Mouse (Mus musculus): ENCODE results near the gene Sgk1. TPM values are rescaled to one million over a fixed set of nuclear protein-coding genes. Genes with fewer than 3 reads are reported as not detected.
"Not testable (repeated sequence)": the region's sequence is repeated elsewhere in the genome, so short reads cannot be mapped to it uniquely, and the experiment has no call there.

Sgk1 gene
- polyA plus RNA-seq, 1 experiment: 1.6 TPM

DNA sequence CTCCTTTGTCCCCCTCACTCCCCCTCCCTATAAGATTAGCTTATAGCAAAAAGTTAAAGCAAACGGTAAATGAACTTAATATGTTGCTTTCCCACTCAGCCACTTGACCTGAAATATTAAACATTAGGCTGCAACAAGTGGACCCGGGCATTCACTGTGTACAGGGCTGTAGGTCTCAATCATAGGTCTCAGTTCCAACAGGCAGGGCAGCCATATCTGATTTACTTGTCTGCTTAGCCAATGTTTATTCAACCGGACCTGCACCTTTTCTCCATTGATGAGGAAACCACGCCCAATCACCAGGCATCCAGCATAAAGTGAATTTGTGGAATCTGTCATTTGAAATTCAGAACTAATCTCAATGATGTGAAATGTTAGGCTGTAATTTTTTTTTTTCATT is 10.1 kb downstream of the Sgk1 start:
- no peaks in the 10 kb centered on the region for H3K27me3 ChIP-seq (replicated peaks)
- no peak for TF ChIP-seq FLI1 (IDR thresholded peaks at IDR 0.05; ENCODE audit: low read length)
- no peak for TF ChIP-seq GATA1 (IDR thresholded peaks at IDR 0.05; ENCODE audit: borderline replicate concordance, low read length)

DNA sequence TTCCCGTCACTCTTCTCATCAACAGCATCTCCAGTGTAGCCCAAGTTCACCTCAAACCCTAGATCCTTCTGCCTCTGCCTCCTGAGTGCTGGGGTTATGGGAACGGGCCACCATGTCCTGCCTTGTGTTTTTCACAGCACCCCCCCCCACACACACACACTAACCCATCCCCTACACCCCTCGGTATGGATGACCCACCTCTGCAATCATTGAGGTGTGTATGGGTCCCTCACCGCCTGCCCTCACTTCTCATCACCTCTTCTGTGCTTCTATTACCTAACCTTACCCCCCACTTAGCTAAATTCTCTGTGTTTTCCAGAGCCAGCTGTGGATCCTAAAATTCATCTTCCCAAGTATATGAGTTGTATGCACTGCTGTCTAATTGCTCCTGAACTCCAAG is 16.4 kb downstream of the Sgk1 start:
- H3K36me3 ChIP-seq (replicated peaks; ENCODE audit: low read length): no peaks in the 10 kb centered on the region
- no peaks in the 10 kb centered on the region for H3K4me1 ChIP-seq
- no peak for TF ChIP-seq GATA1 (IDR thresholded peaks at IDR 0.05; ENCODE audit: borderline replicate concordance, low read length)
- no peak for TF ChIP-seq FLI1 (IDR thresholded peaks at IDR 0.05; ENCODE audit: low read length)
- peaks cover 24% of the 10 kb centered on the region for H3K9me3 ChIP-seq
- no peak overlapping the region for H3K4me3 ChIP-seq (replicated peaks)
- peaks cover 2% of the 10 kb centered on the region for H3K27me3 ChIP-seq (replicated peaks)

More for the DNA sequence above, 10.1 kb downstream of the Sgk1 start:
- peaks cover 16% of the 10 kb centered on the region for H3K9me3 ChIP-seq
- H3K4me1 ChIP-seq: no peaks in the 10 kb centered on the region
- no peak overlapping the region for H3K4me3 ChIP-seq (replicated peaks)
- H3K36me3 ChIP-seq (replicated peaks; ENCODE audit: low read length): no peaks in the 10 kb centered on the region

DNA sequence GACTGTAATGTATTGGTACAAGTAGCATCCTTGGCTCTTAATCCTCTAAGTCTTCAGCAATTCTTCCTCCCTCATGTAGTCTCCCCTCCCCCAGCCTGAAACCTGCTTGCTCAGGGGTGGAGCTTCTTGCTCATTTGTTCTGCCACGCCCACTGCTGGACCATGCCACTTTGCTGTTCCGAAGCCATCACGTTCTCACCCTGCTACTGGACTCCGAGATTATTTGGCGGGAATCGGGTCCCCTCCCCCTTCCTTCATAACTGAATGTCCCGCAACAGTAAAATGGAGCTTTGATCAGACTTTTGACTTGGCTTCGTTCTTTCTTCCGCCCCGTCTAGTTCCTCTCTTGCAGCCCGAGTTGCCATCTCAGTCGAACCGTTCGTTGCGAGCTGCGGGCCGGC is 16.9 kb downstream of the Sgk1 start:
- not testable (repeated sequence) for H3K4me1 ChIP-seq; H3K27me3 ChIP-seq (replicated peaks); H3K36me3 ChIP-seq (replicated peaks; ENCODE audit: low read length); H3K4me3 ChIP-seq (replicated peaks)
- H3K9me3 ChIP-seq: peaks cover 21% of the 10 kb centered on the region

DNA sequence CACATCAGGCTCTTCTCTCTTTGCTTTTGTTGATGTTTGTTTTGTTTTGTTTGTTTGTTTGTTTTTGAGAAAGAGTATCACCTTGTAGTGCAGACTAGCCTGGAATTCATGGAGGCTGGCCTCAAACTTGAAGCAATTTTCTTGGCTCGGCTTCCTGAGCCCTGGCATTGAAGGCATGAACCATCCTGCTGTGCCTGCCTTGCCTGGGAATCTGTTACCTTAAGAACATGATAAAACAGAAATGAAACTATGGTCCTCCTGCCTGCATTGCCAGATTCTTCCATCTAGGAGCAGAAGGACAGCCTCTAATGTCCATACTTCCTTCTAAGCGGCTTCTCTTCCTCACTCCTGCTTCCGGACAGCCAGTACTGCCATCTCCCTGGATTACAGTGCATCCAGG is 17.4 kb downstream of the Sgk1 start:
- Histone ChIP-seq H3K27me3 (replicated peaks) (peaks cover 2% of the 10 kb centered on the region), H3K36me3 (replicated peaks; ENCODE audit: low read length) (no peaks in the 10 kb centered on the region), H3K4me1 (no peaks in the 10 kb centered on the region), H3K9me3 (peaks cover 19% of the 10 kb centered on the region), H3K4me3 (replicated peaks) (no peak overlapping the region)
- TF ChIP-seq FLI1 (IDR thresholded peaks at IDR 0.05; ENCODE audit: low read length): no peak
- TF ChIP-seq GATA1 (IDR thresholded peaks at IDR 0.05; ENCODE audit: borderline replicate concordance, low read length): no peak

DNA sequence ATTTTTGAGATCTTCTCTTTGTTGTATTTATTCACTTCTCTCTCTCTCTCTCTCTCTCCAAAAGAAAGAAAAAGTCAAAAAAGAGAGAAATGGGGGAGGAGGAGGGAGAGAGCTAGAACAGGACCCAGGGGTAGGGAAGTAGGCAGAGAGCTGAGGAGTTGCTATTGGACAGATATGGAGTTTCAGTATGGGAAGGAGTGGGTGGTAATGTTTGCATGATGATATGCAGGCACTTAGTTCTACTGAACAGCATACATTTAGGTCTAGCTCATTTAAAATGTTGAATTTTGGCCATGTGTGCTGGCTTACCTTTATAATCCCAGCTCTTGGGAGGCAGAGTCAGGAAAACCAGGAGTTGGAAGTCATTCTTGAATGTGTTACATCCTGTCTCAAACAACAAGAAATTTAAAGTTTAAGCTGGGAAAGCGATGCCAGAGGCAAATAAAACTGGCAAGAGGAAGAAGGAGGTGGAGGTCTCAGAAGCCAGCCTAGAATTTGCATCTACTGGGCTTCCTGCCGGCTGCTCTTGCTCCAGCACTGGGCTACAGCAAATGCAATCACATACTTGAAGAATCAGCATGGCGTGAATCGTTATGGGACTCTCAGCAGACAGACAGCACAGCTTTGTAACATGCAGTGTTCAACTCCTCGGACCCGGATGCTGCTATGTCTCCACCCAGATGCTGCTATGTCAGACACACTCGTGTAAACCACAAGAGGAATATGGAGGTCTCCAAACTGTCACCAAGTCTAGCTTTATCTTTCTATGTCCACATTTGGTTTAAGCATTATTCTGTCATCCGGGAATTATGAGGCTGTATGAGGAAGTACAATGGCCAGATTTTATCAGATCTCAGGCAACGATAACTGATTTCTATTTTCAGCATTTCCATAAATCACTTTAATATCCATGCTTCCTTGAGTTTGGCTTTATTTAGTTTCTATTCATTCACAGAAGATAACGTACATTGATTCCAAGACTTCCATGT is 20.5 kb downstream of the Sgk1 start:
- Histone ChIP-seq H3K27me3 (replicated peaks) (peaks cover 2% of the 10 kb centered on the region), H3K9me3 (peaks cover 18% of the 10 kb centered on the region), H3K4me1 (no peaks in the 10 kb centered on the region), H3K4me3 (replicated peaks) (no peak overlapping the region), H3K36me3 (replicated peaks; ENCODE audit: low read length) (no peaks in the 10 kb centered on the region)
- TF ChIP-seq FLI1 (IDR thresholded peaks at IDR 0.05; ENCODE audit: low read length) (no peak), GATA1 (IDR thresholded peaks at IDR 0.05; ENCODE audit: borderline replicate concordance, low read length) (no peak)

DNA sequence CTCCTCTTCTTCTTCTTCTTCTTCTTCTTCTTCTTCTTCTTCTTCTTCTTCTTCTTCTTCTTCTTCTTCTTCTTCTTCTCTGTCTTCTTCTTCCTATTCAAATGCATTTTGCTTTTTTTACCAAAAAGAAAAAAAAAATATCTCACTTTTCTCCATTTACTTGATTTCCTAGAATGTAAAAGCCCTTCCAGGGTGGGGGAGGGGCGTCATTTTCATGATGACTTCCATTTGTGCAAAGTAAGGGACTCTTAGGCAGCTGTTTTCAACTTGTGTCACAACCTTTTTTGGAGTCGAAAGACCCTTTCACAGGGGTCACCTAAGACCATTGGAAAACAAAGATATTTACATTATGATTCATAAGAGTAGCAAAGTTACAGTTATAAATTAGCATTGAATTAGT is 22.2 kb downstream of the Sgk1 start:
- H3K4me1 ChIP-seq: no peaks in the 10 kb centered on the region
- H3K4me3 ChIP-seq (replicated peaks): no peak overlapping the region
- peaks cover 13% of the 10 kb centered on the region for H3K9me3 ChIP-seq
- no peak for TF ChIP-seq FLI1 (IDR thresholded peaks at IDR 0.05; ENCODE audit: low read length)
- TF ChIP-seq GATA1 (IDR thresholded peaks at IDR 0.05; ENCODE audit: borderline replicate concordance, low read length): no peak
- H3K27me3 ChIP-seq (replicated peaks): peaks cover 2% of the 10 kb centered on the region
- H3K36me3 ChIP-seq (replicated peaks; ENCODE audit: low read length): no peaks in the 10 kb centered on the region

DNA sequence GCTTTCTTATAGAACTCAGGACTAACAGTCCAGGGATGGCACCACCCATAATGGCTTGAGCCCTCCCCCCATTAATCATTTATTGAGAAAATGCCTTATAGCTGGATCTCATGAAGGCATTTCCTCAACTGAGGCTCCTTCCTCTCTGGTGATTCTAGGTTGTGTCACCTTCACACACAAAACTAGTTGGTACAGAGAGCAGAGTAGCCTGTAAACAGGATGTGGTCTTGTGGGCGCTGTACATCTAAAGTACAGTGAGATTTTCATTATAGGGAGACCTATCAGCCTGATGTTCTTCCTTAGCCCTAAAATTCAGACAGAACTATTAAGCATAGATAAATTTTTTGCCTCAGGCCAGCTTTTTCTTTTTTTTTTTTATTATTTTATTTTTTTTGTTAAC is 23.6 kb downstream of the Sgk1 start:
- Histone ChIP-seq H3K4me3 (replicated peaks) (no peak overlapping the region), H3K36me3 (replicated peaks; ENCODE audit: low read length) (no peaks in the 10 kb centered on the region)
- TF ChIP-seq GATA1 (IDR thresholded peaks at IDR 0.05; ENCODE audit: borderline replicate concordance, low read length) (no peak), FLI1 (IDR thresholded peaks at IDR 0.05; ENCODE audit: low read length) (no peak)

DNA sequence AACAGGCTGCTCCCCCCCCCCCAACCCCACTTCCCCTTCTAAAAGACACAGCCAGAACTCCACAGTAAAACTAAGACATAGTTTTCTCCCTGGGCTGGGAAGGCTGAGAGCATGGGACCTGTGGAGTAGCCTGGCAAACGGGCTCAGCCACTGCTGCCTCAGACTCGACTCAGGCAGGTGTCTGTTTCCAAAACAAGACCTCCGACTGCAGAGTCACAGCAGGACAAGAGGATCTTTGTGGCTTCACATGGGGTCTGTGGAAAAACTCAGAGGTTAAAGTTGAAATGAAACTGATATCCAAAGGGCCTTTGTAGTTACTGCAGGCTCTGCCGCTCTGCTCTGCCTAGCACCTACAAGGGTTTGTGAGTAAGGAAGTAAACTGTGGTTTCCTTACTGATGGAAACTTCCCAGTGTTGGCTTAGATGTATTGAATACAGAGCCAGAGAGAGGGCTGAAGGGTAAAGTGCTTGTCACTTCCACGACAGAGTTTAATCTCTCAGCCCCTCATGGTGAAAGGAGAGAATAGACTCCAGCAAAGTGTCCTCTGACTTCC is 25.0 kb downstream of the Sgk1 start:
- Histone ChIP-seq H3K4me1 (no peaks in the 10 kb centered on the region), H3K27me3 (replicated peaks) (no peaks in the 10 kb centered on the region), H3K36me3 (replicated peaks; ENCODE audit: low read length) (no peaks in the 10 kb centered on the region), H3K9me3 (peaks cover 7% of the 10 kb centered on the region; the same call in 1 of the 2 replicates), H3K4me3 (replicated peaks) (no peak overlapping the region)
- TF ChIP-seq FLI1 (IDR thresholded peaks at IDR 0.05; ENCODE audit: low read length) (no peak), GATA1 (IDR thresholded peaks at IDR 0.05; ENCODE audit: borderline replicate concordance, low read length) (no peak)

More for the DNA sequence above, 23.6 kb downstream of the Sgk1 start:
- Histone ChIP-seq H3K9me3 (peaks cover 7% of the 10 kb centered on the region; the same call in 1 of the 2 replicates), H3K27me3 (replicated peaks) (no peaks in the 10 kb centered on the region), H3K4me1 (no peaks in the 10 kb centered on the region)

DNA sequence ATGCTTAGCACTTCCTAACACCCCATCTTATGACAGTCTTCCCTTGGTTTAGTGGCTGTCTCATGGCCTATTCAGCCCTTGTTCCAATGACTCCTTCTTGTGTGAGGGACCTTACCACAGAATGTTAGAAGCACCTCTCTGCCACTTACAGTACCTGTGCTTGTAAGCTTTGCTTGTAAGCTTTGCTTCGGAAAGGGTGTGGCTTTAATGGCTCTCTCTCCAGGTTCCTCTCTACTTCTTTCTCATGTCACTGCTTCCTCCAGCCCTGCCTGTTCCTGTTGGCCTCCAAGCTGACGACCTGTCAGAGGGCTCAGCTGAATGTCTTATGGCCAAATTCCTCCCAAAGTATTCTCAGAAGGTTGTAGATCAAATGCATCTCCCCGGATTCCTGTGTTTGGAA is 25.8 kb downstream of the Sgk1 start:
- H3K9me3 ChIP-seq: peaks cover 7% of the 10 kb centered on the region; the same call in 1 of the 2 replicates
- H3K27me3 ChIP-seq (replicated peaks): no peaks in the 10 kb centered on the region
- TF ChIP-seq GATA1 (IDR thresholded peaks at IDR 0.05; ENCODE audit: borderline replicate concordance, low read length) (no peak), FLI1 (IDR thresholded peaks at IDR 0.05; ENCODE audit: low read length) (no peak)
- no peak overlapping the region for H3K4me3 ChIP-seq (replicated peaks)
- H3K36me3 ChIP-seq (replicated peaks; ENCODE audit: low read length): no peaks in the 10 kb centered on the region
- no peaks in the 10 kb centered on the region for H3K4me1 ChIP-seq

DNA sequence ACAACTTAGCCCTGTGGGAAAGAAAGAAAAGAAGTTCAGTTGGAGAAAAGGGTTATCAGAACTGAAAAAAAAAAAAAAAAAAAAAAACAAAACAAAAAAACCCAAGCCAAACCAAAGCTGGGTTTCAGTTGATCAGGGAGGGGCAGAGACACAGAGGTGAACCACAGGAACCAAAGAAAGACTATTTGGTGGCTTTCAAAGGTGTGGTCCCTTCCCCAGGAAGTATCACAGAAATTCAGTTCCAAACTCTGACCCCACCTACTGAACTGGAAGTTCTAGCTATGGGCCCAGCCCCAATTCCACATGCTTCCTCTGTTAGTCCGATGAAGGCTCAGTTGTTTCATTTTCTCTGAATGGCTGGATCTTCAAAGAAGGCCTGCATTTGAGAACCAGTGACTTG is 26.7 kb downstream of the Sgk1 start:
- Histone ChIP-seq H3K4me3 (replicated peaks) (no peak overlapping the region), H3K4me1 (no peaks in the 10 kb centered on the region), H3K27me3 (replicated peaks) (no peaks in the 10 kb centered on the region), H3K36me3 (replicated peaks; ENCODE audit: low read length) (no peaks in the 10 kb centered on the region), H3K9me3 (peaks cover 7% of the 10 kb centered on the region; the same call in 1 of the 2 replicates)
- TF ChIP-seq FLI1 (IDR thresholded peaks at IDR 0.05; ENCODE audit: low read length): no peak
- TF ChIP-seq GATA1 (IDR thresholded peaks at IDR 0.05; ENCODE audit: borderline replicate concordance, low read length): no peak

Data from megakaryocyte, embryonic 14.5 days (primary cell).